Mouse (Mus musculus): ENCODE results near the gene Gm49486. TPM values are rescaled to one million over a fixed set of nuclear protein-coding genes. Genes with fewer than 3 reads are reported as not detected.

Gene Gm49486
- 0.22 TPM in 1 of 2 replicates, not detected in the other for total RNA-seq (2021)
- long read RNA-seq, experiment 1: 0 reads
- long read RNA-seq, experiment 2: 0 reads

DNA sequence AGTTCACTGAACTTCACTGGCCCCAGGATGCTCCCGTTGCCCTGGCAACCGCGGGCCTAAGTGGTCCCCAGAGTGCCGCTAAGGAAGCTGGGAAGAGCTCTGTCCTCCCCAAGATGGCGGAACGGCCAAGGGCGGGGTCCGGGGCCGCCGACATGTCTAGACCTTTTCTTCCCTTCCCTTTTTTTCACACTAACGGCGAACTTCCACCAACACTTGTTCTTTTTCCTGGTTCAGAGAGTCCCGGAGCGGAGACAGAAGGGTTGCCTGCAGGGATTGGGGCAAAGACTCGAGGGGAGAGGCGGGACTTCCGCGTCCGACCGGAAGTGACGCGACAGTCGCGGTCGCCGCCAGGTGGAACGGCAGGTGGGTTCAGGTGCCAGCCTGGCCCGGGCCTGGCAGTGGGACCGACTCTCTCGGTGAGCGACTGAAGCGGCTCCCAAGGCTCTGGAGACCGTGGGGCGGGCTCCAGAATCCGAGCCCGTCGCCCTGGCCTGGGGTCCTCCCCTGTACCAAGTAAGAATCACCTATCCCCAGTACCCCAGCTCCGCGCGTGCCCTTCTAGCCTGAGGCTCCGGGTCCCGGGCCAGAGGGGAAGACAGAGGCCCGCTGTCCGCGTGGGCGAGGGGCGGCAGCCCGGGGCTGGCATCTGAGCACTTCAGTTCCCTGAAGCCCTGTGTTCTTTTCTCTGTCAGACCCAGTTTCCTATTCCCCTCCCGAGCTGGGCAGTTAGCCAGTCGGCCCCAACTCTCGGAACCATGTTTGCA is at the start of gene Gm49486, which contains the start of gene Pick1:
TSS of gene Gm49486 (plus strand) at position 334 of the 764 bp plus-strand sequence.
TSS of gene Pick1 (plus strand) at position 116 of the 764 bp plus-strand sequence.
- peak; percentile 93 for DNase-seq

DNA sequence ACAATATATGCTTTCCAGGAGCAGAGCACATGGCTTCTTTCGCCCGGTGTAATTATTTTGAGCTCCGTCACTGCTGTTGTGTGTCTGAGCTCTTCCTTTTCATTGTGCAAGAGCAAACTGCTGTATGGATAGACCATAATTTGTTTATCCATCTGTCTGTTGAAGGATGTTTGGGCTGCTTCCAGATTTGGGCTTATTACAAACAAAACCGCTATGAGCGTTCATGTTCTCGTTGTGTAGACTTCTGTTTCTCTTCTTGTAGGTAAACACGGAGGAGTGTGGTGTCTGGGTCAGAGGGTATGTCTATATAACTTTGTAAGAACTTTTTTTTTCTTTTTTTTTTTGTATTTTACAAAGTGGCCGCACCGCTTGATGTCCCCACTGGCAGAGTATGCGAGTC is 44.0 kb upstream of the Gm49486 start:
- DNase-seq: no peak

DNA sequence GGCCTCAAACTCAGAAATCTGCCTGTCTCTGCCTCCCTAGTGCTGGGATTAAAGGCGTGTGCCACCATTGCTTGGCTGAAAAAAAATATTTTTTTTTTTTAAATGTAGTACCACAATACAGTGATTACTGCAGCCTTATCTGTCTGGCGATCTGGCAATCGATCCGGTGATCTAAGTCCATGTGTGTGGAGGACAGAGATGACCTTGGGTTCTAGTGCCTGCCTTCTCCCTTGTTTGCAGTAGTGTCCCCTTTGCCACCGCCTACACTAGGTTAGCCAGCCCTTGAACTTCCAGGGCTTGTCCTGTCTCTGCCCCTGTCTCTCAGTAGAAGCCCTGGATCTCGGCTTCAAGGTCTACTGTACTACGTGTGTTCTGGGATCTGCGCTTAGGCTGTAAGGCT is 41.4 kb upstream of the Gm49486 start:
- DNase-seq: no peak

DNA sequence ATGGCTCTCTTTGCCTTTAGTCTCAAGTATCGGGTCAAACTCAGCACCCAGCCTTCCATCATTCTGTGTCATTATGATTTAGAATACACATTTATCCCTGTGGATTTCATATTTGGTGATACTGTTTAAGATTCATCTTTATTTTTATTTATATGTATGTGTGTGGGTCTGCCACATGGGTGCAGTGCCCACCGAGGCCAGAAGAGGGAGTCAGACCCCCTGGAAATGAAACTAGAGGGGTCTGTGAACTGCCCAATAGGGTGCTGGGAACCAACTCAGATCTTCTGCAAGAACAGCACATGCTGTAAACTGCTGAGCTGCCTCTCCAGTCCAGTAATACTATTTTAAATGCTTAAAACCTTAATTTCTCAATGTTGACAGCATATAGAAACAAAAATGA is 37.8 kb upstream of the Gm49486 start:
- DNase-seq: no peak

DNA sequence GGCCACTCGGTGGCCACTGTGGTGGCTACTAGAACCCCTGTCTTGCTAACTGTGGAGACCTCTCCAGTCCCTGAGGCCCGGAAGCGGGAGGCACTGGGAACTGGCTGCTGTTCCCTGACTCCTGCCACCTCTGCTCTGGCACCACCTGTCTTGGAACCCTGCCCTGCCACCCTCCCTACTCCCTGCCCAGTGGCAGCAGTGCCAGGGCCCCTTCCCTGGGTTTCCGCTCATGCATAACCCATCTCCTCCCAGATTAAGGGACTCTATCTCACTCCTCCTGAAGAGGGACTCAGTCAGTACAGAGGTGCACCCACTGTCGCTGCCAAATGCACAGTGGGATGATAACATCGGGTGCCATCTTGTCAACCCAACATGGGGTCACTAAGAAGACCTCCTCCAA is 36.7 kb upstream of the Gm49486 start:
- DNase-seq: no peak

DNA sequence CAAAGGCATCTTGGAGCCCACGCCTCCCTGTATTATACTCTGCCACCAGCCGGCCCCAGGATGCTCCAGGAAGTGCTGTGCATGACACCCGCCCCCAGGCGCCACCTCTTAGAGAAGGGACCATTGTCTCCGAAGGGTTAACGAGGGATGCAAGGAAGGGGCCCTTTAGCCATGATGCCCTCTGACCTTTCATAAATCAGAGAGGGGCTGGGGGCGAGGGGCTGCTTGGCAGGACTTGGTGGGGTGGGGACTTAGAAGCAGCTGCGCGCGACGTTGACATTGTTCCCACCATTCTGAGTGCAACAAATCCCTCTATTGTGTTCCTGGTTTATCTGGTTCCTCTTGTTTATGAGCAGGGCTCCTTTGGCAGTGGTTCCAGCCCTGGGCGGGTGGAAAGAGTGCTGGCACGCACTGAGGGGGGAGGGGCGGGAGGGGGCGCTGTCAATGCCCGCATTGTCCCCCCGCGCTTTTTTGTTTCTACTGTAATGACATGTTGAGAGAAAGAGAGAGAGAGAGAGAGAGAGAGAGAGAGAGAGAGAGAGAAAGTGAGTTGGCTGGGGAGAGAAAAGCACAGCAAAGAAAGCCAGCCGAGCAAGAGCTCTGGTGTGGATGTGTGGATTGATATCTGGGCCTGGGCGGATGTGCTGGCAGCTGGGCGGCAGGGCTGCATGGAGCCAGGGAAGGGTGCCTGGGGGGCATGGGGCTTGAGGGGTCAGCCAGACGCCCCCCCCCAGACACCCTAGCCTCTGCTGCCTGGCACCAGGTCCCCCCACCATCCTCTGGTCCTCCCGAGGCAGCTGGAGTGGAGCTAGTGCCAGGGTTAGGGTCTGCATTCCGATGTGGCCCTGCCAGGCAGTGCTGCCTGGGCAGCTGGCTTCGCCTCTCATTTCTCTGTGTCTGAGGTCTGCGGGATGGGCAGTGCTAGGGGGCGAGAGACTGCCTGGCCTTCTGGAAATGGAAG is 36.0 kb upstream of the Gm49486 start:
- DNase-seq: peak; percentile 24

DNA sequence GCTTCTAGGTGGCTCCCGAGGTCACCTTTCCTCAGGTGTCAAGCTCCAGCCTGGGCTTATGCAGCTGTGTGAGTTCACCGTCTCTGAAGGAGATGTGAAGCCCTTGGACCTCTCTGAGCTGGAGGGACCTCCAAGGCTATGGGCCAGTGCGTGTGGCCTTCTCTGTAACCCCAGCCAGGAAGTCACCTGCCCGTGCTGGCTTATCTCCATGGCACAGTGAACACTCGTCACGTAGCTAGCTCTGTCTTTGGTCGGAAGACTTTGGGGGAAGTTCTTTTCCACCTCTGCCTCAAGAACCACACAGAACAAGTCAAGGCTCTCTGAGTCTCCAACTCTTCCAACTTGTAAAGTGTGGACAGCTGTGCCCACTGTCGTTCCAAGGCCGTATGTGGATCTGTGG is 35.1 kb upstream of the Gm49486 start:
- no peak for DNase-seq

DNA sequence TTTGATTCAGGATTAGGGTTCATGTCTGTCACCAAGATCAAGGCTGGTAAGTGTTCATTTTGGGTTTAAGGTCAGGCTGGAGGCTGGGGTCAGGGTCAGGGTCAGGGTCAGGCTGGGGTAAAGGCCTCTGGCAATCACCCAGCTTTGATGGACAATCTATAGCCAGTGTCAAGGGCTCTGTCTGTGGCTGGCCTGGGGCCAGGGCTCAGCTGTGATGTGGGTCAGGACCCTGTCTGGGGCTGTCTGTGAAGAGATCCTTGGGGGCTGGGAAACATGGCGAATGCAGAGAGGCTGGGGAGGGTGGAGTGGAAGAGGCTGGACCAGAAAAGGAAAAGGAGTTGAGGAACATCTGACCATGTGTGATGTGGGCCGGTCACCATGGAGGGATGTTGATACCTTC is 34.2 kb upstream of the Gm49486 start:
- DNase-seq: no peak

DNA sequence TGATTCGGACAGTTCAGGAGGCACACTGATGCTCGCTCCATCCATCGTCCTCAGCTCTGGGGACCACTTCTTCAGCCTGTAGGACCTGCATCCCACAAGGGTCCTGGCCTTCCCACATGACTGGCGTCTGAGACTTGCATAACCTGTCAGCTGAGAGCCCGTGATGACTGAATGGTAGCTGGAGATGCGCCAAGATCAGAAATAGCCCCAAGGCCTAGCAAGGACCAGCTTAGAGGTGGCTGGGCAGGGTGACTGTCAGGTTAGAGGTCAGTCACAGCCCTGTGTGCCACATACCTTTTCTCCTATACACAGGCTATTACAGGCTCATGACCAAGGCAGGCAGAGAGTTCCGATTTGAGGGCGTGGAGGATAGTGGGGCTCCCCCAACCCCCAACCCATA is 33.7 kb upstream of the Gm49486 start:
- peak; percentile 70 for DNase-seq

DNA sequence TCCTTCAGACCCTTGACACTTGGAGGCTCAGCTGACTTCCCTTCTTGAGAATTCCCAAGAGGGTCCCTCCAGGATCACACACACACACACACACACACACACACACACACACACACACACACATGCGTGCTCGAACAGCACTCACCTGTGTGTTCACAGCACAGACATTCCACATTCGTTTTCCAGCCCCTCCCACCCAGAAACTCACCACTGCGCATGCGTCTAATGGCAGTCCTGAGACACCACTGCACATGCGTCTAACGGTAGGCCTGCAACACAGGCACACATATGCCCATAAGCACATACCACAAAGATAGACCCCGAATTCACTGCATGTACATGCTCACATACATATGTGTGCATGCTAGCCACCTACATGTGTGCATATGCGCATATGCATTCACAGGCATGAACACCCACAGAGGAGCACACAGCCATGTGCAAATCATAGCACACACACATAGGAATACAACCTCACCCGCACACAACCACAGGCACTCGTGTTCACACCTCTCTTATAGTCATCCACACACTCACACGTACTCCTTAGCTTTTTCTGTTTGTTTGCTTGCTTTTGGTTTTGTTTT is 29.7 kb upstream of the Gm49486 start:
- DNase-seq: no peak

DNA sequence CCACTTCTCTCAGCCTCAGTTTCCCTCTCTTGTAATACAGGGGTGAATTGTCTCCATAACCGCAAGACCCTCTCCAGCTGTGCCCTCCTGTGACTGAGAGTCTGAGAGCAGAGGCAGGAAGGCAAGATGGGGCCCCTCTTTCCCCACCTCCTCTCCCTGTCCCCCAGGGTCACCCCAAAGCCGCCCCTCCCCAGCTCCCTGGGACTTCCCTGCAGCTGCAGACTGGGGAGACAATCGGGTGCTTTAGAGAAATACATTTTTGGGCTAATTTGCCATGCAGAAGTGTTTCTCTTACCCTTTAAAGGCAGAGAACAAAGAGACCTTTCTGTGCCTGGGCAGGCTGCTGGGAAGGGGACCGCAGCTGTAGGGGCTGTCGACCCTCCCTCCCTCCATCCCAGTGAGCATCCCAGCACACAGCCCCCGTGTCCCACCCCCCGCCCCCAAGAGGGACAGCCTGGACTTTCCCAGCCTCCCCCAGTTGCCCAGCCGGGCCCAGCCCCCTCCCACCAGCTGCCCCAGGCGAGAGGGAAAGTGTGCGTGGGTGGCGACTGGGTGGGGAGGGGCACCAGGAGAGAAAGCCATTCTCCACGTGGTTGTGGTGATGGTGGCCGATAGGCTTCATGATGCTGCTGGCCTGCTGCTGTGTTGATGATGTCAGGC is 27.6 kb upstream of the Gm49486 start:
- peak; percentile 38 for DNase-seq

DNA sequence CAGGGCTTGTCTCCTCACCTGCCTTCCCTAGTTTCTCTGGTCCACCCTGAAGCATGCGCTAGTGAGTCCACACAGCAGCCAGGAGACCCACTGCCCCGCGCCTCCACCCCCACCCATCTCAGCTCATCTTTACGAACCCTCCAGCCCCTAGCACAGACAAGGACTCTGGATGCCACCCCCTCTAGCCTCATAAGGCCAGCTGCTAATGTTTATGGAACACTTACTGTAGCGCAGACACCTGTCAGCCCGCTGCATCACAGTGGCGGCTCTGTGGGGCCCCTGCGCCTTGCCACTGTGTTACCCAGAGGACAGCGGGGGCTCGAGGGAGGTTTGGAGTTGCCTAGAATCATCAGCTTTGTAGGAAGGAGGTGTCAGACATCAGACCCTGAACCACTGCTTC is 26.6 kb upstream of the Gm49486 start:
- no peak for DNase-seq

DNA sequence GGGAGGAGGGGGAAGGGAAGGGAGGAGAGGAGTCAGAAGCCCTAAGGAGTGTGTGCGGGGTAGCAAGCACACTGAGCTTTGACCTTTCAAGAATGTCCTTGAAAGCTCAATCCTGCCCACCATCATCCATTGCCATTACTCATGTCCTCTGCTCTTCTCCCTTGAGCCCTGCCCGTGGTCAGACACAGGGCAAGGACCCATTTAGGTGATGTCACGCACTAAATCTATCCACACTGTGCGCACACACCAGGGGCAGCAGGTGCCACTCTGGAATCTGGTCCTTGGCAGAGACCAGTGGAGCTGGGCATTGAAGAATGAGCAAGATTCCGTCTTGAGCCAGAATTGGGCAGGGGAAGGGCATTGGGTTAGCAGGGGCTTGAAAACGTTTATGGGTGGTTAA is 21.0 kb upstream of the Gm49486 start:
- peak; percentile 75 for DNase-seq

DNA sequence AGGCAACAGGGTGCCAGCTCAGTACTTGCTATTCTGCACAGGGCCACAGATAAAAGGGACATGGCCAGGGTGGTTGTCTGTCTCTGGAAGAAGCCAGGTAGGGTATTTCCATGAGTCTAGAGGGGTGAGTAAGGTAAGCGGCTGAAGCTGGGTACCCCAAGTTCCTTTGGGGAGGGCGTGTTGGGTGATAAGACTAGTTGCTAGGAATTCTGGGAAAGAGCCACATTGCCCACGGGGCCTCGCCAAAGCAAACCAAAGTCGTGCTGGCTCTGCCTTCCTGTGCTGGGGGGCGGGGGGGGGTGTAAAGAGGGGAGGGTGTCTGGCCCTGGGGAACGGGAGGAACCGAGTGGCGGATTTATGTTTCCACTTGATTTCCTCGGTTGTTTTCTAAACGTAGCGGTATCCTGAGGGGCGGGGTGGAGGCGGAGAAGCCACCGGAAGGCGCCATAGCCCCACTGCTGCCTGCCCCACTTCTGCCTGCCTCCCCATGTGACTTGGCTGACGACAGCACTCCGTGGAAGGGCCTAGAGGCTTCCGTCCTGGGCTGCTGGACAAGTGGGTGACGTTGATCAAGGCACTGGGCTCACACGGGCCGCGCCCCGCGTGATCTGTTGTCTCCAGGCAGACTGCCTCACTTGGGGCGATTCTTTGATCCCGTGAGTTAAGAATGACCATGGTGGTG is 20.3 kb upstream of the Gm49486 start:
- DNase-seq: peak; percentile 51

DNA sequence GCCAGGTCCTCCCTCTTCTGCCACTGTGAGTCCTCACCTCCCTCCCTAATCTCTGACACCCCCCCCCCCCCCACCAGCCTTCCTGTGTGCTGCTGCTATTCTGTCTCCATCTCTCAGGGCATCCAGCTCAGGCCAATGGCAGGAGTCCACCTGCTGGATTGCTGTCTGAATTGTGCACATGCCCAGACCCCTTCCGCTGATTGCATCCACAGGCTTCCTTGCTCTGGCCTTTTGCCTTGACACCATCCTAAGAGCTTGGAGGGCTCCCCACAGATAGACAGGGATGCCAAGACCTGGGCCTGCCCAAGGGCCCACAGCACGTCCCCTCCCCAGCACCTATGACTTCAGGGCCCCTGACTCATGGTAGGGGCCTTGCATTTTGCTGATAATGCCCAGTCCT is 18.8 kb upstream of the Gm49486 start:
- DNase-seq: no peak

DNA sequence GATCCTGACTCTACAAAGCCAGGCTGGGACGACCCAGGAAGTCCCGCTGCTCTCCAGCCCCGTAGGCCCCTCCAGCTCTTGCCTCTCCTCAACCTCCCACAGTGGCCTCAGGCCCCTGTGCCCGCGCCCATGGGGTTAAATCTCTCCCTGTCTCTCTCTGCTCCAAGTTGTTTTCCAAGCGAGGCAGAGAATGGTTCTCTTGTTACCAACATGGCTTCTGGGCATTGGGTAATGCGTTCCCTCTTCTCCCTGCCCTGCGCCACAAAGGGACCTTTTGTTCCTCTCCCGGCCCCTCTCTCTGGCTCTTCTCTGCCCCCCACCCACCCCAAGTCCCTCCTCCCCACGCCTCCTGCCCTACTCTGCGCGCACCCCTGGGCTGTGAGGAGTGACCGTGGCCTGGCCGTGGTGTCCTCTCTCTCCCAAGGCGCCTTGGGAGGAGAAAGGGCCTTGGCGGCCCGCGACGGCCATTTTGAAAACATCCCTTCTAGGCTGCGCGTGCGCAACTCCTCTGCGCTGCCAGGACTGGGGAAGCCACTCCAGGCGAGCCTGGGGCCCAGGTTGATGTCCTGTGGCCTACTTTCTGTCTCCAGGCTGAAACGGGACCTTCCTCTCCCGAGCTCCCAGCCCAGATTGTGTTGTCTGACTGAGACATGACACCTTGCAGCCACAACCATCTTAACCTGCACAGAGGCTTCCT is 16.3 kb upstream of the Gm49486 start:
- no peak for DNase-seq

DNA sequence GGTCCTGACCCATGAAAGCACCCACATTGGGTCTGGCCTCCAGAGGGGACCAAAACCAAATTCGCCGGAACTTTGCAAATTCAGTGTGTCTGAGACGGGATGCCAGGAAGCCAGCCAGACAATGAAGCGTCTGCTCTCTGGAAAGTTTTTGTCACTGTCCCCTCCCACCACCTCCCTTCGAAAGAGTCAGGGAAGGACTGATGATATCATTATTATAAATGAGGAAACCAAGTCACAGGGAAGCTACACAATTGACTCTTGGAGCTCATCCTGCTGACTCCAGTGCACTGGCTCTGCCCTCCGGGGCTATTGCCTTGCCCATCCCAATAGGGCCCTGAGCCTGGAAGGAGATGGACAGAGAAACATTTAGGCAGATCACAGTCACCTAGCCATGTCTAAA is 15.6 kb upstream of the Gm49486 start:
- no peak for DNase-seq

DNA sequence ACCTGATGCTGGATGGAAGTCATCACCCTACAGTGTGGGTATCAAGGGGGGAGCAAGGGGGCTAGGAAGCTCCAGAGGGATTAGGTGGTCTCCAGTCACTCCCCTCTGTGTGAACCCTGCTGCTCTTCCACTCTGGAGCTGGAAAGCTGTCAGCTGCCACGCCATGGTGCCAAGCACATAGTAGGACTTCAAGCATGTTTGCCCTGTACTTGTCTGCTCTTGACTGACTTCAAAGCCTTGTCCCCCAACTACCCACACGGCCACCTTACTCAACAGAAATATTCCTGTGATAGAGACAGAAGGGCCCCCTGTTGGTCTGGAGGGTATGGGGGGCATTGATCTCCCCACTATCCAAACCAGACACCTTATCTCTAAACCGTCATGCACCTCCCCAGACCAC is 13.0 kb upstream of the Gm49486 start:
- no peak for DNase-seq

DNA sequence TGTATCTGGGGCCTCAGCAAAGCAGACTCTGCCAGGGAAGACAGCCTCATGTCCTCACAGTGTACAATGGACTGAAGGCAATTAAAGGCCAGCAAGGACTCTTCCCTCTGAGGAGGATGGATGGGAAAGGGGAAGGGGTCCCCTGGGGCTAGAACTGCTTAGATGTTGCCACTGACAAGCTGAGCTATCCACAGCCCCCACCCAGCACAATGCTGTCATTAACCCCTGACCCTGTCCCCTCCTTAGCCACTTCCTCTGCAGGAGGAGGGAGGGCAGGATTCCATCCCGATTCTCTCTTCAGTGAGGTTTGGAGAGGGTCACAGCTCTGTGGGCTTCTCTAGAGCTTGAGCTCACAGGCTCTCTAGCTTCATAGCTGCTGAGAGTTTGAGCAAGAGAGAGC is 9.6 kb upstream of the Gm49486 start:
- no peak for DNase-seq

DNA sequence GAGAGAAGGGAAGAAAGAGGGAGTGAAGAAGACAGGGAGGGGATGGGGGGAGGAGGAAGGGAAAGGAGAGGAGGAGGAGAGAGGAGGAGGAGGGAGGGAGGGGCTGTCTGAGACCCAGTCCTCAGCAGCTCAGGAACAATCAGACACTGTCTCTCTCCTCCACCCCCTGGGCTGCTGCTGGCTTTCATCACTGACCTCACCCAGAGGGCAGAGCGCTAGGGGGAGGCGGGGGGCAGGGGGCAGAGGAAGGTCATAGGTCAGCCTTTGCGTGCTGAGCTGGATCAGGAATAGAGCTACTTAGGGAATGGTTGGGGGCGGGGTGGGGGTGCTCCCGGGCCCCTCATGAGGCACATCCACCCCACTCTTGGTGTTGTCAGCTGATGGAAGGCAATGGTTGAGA is 5.5 kb upstream of the Gm49486 start:
- no peak for DNase-seq

DNA sequence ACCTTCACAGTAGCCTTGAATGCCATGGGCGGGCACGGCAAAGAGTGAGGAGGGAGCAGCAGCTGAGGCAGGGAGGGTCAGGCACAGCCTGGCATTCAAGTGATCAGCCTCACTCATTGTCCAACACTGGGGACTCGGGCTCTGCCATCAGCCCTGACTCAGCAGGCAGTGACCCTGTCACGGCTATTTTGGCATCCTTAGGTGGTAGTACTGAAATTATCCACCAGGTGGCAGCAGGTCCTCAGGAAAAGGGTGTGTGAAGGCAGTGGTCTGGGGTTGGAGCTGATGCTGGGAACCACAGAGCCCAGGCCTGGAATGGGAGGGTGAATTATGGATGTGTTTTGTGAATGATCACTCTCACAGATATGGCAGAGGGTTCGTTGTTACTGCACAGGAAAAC is 4.5 kb upstream of the Gm49486 start:
- DNase-seq: peak; percentile 93

All from adrenal gland, postnatal 14 days (tissue).